Mouse (Mus musculus) CD4-positive, CD25-positive, alpha-beta regulatory T cell, adult 4 months (primary cell): ENCODE measurements around the gene Wars2. TPM values are rescaled to one million over a fixed set of nuclear protein-coding genes. Genes with fewer than 3 reads are reported as not detected.

Experiments used
- ATAC-seq: one replicate; pipeline ENCODE4 v1.8.0; 2017
- polyA plus RNA-seq, 2 experiments: library from polyadenylated mRNA; unstranded; fragments of 100-300 nt; shearing (Covaris generic); gene quantifications; one replicate each; pipeline ENCODE4 v1.2.1; 2017

The Wars2 gene
- polyA plus RNA-seq, 2 experiments from 2014 or later: 9.0 to 9.9 TPM

DNA sequence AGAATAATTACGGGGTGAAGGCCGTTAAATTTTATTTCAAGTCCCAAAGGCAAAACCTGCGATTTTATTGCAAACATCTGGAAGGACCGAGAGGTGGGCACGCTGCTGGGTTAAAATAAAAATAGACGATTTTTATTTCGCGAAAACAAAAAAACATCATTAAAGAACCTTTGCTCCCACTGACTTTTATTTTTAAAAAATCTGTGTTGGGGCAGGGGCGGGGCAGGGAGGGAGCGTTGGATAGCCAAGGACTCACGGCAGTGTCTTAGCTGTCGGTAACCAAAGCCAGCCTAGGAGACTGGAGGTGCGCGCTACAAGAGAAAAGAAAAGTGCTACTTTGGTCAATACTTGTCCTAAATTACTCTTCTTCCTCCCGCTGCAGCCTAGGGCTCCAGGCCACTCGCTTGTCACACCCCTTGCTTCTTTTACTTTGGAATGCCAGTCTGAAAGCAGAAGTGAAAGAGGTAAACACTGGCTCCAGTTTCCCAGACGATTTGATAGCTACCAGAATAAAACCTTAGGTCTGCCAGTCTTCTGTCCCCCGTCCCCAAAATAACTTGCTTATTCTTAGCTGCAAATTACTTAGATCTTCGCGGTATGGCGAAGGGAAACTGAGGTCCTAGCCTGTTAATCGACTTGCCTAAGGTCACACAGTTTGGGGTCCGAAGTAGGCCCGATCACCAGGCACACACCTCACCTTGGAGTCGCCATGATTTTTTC lies 108.1 kb downstream of the Wars2 start:
- ATAC-seq: no peak

GRCm38 (mm10) chr3:99249551-99249870 lies 108.6 kb downstream of the Wars2 start:
- ATAC-seq: no peak

DNA sequence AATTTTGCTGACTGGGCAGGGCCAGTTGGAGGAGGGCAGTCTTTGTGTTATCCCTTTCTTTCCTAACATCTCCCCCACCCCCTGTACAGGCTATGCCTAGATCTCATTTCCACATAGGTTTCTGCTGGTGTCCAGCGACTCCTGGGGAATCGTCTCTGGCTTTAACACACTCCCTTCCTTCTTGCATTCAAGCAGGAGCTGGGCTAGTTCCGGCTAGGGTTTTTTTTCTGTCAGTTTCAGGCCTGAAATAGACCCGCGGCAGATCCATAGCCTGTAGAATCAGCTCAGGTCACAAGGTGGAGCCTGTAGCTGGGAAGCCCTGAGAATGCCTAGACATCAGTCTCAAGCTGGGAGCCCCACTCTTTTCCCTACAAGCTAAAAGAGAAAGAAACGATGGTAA lies 109.0 kb downstream of the Wars2 start:
- ATAC-seq: no peak

GRCm38 (mm10) chr3:99251271-99252165 lies 110.7 kb downstream of the Wars2 start:
- ATAC-seq: no peak

DNA sequence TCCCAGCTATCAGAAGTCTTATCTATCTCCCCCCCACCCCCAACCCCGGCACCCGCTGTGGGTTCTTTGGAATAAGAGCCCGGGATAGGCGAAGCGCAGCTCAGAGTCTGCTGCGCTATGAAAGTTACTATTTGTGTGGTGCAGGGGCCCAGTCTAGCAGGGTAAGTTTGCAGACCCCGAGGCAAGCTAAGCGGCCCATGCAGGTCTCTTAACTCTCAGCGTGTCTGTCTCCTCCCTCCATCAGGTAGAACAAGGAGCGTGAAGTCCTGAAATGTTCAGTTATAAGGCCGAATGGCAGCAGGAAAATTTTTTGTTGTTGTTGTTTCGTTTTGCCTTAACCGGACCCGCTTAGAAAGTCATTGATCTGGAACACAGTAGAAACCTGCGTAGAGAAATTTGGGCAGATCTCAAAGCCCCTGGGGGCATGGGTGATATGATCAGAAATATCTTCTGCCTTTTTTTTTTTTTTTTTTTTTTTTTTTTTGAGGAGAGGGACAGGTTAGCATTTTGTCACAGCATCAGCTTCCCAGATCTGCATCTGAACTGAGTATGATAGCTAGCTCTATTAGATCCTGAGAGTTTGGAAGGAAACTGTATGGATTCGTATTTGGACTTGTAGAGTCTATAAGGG lies 111.7 kb downstream of the Wars2 start:
- ATAC-seq: no peak

DNA sequence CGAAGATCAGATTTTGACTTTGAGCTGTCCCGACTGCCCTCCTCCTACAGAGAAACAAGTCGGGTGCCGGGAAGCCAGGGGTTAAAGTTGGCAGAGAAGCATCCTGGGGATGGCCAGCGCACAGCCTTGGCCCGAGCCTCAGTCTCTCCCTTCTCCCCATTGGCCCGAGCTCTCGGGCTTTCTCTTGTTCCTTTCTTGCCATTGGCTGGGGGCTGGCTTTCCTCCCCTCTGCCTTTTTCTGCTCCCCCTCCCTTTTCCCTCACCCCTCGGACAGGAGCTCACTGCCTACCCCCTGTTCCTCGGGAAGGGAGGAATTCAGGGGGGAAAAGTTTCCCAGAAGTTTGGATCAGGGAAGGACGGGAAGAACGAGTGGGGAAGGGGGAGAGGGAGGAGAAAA lies 112.2 kb downstream of the Wars2 start:
- ATAC-seq: no peak

GRCm38 (mm10) chr3:99253497-99254451 lies 112.9 kb downstream of the Wars2 start:
- ATAC-seq: no peak

DNA sequence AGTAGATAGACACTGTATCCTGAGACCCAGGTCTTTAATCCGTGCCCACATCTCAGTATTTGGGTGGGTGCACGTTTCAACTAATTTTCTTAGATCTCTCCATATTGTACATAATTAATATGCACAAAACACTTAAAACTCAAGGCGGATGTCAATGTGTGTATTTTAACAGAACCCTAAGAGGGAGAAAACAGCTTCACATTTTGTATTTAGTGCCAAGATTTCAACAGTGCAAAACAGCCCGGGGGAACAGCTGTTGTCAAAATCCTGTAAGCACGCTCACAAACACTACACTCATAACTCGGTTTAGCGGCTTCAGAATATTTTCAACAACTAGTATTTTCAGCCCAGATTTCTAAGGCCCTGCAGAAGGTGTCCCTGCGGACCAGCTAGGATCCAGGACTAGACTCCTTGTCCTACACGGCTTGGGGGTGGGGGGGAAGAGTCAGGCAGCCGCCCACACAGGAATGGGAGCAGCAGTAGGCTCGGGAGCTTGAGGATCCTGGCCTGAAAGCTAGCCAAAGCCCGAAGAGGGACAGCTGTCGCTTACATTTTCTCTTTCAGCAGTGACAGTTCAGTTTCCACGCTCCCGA lies 113.8 kb downstream of the Wars2 start:
- no peak for ATAC-seq

DNA sequence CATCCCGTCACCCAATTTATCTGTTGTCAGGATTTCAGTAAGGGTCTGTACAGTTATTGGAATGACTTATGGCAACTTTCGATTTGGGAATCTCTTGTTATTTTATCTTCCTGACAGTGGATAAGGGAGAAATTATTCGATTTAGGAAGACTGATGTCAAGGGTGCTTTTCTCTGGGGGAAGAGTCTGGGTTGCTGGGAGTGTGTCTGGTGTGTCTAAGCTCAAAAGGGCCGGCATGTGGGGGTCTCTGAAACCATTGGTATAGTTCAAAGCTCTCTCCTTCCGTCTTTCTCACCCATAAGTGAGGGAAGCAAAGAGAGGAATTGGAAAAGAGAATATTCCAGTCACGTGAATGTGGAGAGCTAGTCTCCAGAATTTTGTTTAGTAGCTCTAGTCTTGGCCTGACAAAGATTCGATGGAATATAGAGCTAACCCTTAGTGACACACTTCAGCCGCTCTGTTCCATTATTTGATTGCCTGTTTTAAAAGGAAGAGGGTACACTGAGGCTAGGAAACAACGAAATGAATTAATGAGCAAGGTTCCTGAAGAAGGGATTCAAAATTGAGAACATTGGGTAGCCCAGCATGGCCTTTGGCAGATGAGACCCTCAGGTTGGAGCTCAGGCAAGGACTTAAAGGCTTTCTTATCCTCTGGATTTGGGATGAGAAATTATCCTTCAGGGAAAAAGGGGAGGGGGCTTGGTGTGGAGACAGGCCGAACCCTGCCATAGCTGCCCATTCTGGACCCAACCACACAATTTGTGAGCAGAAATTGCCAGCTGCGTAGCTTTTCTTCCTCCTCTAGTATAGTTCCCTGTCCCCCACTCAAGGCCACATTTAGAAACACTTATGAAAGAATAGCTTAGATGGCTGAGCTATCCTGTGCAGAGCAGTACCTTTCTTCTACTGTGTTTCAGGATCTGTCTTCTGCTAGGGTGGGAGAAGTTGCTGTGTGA lies 114.8 kb downstream of the Wars2 start:
- ATAC-seq: no peak

GRCm38 (mm10) chr3:99256366-99256750 lies 115.5 kb downstream of the Wars2 start:
- no peak for ATAC-seq

DNA sequence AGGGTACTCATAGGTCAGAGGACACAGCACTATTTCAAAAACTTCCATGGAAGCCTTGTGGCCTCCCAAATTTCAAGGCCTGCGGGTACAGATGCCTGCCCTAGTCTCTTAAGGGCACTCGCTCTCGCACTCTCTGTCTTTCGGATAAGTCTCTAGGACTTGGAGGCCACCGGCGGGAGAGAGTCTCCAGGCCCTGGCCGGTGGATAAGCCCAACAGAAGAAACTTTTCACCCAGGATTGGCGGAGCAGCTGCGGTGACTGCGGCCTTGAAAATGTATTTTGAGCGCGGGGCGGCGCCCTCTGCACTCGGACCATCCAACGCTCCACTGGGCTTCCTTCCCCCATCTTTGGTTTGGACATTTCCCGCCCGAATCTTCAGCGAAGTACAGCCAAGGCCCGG lies 115.9 kb downstream of the Wars2 start:
- no peak for ATAC-seq

- ATAC-seq: no peak
Measured at GRCm38 (mm10) chr3:99257586-99258577, 117.0 kb downstream of the Wars2 start.

GRCm38 (mm10) chr3:99259741-99260270 lies 118.9 kb downstream of the Wars2 start:
- ATAC-seq: no peak

DNA sequence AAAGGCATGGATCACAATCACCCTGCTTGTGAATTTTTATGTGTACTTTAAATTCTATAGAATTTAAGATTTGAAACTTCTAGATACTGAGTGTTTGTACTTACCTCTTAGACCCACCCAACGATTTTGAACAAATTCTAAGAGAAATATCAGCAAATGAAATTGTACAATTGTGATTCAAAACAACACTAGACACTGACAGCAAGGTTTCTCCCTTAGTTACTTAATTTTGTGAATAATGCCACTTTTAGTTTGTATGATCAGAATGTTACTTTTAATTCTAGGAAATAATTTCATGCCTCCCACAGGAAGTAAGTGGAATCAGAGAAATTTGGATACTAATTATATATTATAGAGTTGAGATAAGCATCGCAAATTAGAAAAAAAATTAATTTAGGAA lies 119.5 kb downstream of the Wars2 start:
- ATAC-seq: no peak

DNA sequence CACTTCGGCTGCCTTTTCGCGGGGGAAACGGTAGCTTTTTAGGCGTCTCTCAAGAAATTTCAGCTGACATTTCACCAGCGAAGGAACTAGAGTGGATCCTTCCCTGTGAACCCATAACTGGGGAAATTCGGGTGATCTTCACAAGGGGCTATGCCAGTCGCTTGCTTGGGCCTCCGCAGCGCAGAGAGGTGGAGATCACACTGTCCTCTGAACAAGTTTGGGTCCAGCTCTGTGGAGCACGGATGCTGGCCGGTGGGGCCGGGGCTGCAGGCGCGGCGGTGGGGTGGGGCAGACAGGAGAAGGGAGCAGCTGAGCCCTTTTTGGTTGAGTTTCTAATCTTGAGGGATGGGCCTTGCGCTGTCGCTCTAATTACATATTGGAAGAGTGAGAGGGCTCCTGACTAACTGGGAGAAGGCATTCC lies 120.5 kb downstream of the Wars2 start:
- ATAC-seq: no peak

- ATAC-seq: no peak
Measured at GRCm38 (mm10) chr3:99261986-99262385, 121.1 kb downstream of the Wars2 start.

- ATAC-seq: no peak
Measured at GRCm38 (mm10) chr3:99263471-99263903, 122.6 kb downstream of the Wars2 start.

- ATAC-seq: no peak
Measured at GRCm38 (mm10) chr3:99264695-99265094, 123.8 kb downstream of the Wars2 start.

- ATAC-seq: no peak
Measured at GRCm38 (mm10) chr3:99266752-99267303, 126.0 kb downstream of the Wars2 start.
